Mouse (Mus musculus) brain, embryonic 18.5 days (tissue): ENCODE measurements at regions not wholly inside any gene's neighbourhood (a gene's known extent, or its start where the extent isn't known, plus 50 kb on each side); places are given as distances from the start of the nearest gene placed in this dataset.

Source experiments
- DNase-seq: peaks from one replicate; pipeline ENCODE4 v3.0.0-alpha.2; 2012; ENCODE audit warnings: low read depth, low spot score

DNA sequence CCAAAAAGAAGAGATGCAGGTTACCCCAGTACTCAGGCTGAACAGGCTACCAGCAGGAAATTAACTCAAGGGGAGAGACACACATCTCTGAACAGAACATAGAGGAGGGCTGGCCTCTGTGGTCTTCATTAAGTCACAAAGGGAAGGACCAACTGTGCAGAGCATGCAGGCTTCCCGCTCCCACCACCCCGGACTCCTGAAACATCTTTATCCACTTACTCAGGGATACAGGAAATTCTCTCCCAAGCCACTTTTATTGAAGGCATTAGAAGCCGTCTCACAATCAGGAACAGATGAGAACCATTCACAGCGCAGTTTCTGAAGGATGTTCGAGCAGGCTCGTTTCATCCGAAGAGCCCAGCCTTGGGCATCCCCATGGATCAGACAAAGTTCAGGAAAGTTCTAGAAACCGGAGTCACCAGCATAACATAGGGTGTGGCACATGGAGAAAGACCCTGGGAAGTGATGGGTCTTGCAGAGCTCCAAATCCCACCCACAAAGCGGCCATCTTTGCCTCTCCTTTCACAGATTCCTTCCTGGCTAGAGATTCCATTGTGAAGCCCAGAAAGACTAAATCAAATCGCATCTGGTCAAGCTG, 55.9 kb upstream of the Zbtb40 start:
- DNase-seq, result no peak

DNA sequence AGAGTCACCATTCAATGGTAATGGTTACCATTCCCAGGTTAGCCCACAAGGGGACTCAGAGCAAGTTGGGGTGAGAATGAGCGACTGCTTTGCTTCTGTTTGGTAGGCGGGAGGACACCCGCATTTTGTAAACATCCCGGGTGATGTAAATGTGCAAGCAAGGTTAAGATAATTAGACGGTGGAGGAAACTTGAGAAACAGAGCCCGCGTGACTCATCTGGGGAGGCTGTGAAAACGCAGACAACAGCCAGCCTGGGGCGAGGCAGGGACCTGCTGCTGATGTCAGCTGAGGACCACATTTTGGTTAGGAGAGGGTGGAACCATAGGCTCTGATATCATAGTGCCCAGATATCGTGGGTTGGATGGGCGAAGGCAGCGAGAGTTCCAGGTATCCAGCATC, 52.6 kb upstream of the Zbtb40 start:
- DNase-seq, result no peak

DNA sequence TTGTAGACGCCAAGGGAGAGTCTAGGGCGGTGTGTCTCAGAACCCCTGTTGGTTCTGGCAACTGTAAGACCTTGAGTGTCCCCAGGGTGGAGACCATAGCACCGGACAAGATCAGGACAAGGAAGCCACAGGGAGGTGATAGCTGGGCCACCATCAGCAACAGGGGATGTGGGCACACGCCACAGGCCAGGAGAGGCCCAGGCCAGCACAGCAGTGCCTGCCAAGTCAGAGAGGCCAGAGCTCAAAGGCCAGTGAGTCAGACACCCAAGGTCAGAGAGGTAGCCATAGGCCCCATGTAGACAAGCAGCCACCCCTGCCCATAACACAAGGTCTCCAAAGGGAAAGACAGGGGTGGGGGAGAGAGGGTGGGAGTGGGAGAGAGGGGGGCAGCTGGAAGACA, 52.2 kb upstream of the Zbtb40 start:
- no peak for DNase-seq
